Mouse (Mus musculus): ENCODE measurements around the gene Fads2.
"Not testable (repeated sequence)": the region's sequence is repeated elsewhere in the genome, so short reads cannot be mapped to it uniquely, and the experiment has no call there.

Fads2 gene

GRCm38 (mm10) chr19:10101341-10102053, at the start of gene Fads2:
Gene Fads2, minus strand, starts transcription at chr19:10101746.
- peak; percentile 88 for DNase-seq (ENCODE audit: low spot score)

DNA sequence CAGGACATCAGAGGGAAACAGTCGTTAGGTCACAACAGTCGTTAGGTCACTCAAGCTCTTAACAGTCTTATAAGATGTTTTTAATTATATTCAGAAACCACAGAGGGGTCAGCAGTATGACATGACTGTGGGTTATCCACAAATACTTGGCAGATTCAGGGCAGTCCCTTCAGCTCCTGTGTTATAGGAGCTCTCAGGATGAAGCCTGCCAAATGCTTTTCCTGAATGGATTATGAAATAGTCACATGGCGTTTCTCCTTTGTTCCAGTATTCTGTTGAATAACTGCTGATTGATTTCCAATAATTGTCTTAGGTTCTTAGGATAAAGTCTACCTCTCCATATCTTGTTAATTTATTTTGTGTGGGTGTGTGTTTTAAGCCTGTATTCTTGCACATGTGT, 47.6 kb upstream of the Fads2 start:
- no peak for DNase-seq (ENCODE audit: low spot score)

- DNase-seq (ENCODE audit: low spot score), result no peak
Measured at GRCm38 (mm10) chr19:10148555-10148954, 47.0 kb upstream of the Fads2 start.

DNA sequence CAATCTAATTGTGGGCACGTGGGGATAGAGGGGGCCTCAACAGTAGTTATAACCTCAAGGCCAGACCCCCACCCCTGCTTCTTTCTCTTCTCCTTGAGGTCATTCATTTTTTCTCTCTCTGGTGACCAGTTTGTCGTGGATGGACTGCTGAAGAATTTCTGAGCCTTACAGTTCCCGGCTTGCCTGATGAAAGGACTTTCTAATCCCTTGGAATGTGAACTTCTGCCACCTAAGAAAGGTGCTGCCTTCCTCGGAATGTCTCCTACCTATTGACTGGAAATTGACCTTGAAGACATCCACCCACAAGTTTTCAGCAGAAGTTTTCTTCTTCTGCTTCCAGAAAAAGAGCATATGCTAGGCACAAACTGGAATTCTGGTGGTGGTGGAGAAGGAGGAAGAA, 42.9 kb upstream of the Fads2 start:
- DNase-seq (ENCODE audit: low spot score), result no peak

- no peak for DNase-seq (ENCODE audit: low spot score)
Measured at GRCm38 (mm10) chr19:10143667-10144066, 42.1 kb upstream of the Fads2 start.

- DNase-seq (ENCODE audit: low spot score), result no peak
Measured at GRCm38 (mm10) chr19:10139736-10140135, 38.2 kb upstream of the Fads2 start.

- DNase-seq (ENCODE audit: low spot score), result no peak
Measured at GRCm38 (mm10) chr19:10137423-10137822, 35.9 kb upstream of the Fads2 start.

GRCm38 (mm10) chr19:10134692-10135091, 33.1 kb upstream of the Fads2 start:
- no peak for DNase-seq (ENCODE audit: low spot score)

- not testable (repeated sequence) for DNase-seq (ENCODE audit: low spot score)
Measured at GRCm38 (mm10) chr19:10129547-10129946, 28.0 kb upstream of the Fads2 start.

GRCm38 (mm10) chr19:10126479-10127250, 25.1 kb upstream of the Fads2 start:
- DNase-seq (ENCODE audit: low spot score), result no peak

GRCm38 (mm10) chr19:10123892-10124634, 22.5 kb upstream of the Fads2 start:
- peak; percentile 27 for DNase-seq (ENCODE audit: low spot score)

DNA sequence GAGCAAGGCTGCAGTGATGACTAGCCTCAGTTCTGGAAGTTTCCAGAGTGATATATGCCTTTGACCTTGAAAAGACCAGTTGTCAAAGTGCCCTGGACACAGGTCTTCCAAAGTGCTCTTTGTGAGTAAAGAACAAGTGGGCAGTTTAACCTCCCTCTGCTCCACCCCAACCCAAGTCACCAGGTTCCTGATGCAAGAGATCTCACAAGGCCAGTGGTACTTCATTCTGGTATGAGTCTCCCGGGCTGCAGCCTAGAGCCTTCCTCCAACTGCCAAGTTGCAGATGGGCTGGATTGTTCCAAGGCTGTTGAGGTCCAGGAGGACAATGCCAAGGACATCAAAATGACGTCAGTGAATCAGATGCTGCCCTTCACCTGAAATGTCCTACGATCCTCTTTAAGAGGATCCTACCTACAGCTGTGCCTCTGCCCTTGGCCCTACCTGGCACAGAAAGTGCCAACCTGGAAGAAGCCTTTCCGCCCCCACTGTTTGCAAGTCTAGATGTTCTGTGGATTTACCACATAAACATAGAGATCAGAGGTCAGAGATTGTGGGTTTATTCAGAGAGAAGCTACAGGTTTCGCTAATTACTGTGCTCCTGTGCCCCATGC, 20.6 kb upstream of the Fads2 start:
- no peak for DNase-seq (ENCODE audit: low spot score)

DNA sequence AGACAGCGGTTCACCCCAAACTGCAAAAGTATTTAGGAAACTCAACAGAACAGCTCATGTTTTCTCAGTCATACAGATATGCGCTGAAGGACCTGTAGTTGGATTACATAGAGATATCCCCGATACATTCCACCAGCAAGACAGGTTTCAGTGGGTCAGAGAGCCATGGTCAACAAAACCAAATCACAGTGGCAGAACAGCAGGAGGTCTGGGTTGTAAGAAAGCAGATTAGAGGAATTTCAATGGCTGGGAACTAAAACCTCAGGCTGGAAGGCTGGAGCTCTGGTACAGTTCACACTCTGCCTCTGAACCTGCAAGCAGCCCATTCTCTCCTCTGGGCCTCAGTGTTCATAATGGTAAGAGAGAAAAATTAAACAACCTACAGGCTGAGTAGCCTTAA, 15.1 kb upstream of the Fads2 start:
- no peak for DNase-seq (ENCODE audit: low spot score)

GRCm38 (mm10) chr19:10115373-10116158, 14.0 kb upstream of the Fads2 start:
- DNase-seq (ENCODE audit: low spot score), result no peak

DNA sequence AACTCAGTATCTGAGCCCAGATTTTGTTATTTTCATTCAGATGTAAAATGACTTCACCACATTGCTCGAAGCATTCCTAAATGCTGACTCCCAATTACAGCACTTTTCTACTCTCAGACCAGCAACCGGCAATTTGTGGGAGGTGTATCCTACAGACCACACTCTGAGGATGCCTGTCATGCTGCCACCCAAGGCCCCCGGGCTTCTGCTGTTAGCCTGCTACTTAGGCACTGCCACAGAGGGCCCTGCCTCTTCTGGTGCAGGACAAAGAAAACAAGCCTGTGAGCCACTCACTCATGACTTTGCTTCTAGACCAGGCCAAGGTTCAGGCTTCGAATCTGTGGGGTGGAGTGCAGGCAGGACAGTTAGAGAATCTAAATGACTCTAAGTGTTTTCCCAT, 11.4 kb upstream of the Fads2 start:
- DNase-seq (ENCODE audit: low spot score), result no peak

DNA sequence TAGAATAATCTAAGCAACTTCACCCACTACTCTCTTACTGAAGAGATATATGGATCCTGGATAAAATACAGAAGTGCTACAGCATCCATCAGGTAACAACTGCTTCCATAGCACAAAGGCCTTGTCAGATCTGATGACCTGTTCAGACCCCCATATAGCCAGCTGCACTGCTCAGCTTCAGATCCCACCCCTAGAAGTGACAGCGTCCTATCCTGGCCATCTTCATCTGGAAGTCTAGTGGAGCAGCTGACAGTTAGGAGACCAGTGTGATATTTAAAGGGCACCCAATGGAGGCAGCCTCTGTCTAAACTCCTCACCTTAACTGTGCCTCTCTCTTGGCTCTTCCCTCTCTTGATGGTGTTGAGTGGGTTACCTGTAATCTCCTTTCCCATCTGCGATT, 7.1 kb upstream of the Fads2 start:
- no peak for DNase-seq (ENCODE audit: low spot score)

DNA sequence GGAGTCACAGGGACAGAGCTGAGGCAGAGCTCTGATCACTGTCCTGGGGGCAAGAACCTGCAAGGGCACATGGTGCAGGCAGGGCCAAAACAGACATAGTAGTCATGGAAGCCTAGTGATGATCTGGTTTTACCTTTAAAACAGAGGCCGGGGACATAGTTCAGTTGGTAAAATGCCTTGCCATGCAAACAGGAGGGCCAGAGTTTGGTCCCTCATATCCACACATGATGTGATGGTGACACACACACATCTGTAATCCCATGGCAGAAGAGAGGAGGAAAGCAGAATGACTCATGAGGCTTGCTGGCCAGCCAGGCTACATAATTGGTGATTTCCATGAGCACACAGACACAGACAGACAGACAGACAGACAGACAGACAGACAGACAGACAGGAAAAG, 6.6 kb upstream of the Fads2 start:
- DNase-seq (ENCODE audit: low spot score), result no peak

- no peak for DNase-seq (ENCODE audit: low spot score)
Measured at GRCm38 (mm10) chr19:10107051-10107611, 5.6 kb upstream of the Fads2 start.

- no peak for DNase-seq (ENCODE audit: low spot score)
Measured at GRCm38 (mm10) chr19:10106634-10107033, 5.1 kb upstream of the Fads2 start.

GRCm38 (mm10) chr19:10105034-10105493, 3.5 kb upstream of the Fads2 start:
- DNase-seq (ENCODE audit: low spot score), result no peak

- no peak for DNase-seq (ENCODE audit: low spot score)
Measured at GRCm38 (mm10) chr19:10104234-10104633, 2.7 kb upstream of the Fads2 start.
